Mouse (Mus musculus) kidney, embryonic 14.5 days (tissue): ENCODE data around the gene Dtl. TPM values are rescaled to one million over a fixed set of nuclear protein-coding genes. Genes with fewer than 3 reads are reported as not detected.
A peak's percentile ranks its signal among the peaks of the same experiment; 100 is the strongest.

Experiments
- ATAC-seq: fragments of 200-750 bp; cut with Nextera tagmentation; 2 replicates; pipeline ENCODE4 v1.8.0; 2017; ENCODE audit warnings: moderate number of reproducible peaks, mild to moderate bottlenecking, moderate TSS enrichment, moderate library complexity; ENCODE audit not compliant: low FRiP score, low TSS enrichment
- H3K27ac ChIP-seq: fragments of 300-500 bp; sonication (generic); 2 replicates; pipeline ENCODE4 v1.5.1; 2014; ENCODE audit warnings: low read depth, mild to moderate bottlenecking, low read length, moderate library complexity, mixed read lengths
- H3K27me3 ChIP-seq: fragments of 300-500 bp; sonication (generic); 2 replicates; pipeline ENCODE4 v1.6.1; 2014; ENCODE audit warnings: mild to moderate bottlenecking, low read length; ENCODE audit not compliant: control insufficient read depth, insufficient read depth
- H3K36me3 ChIP-seq: fragments of 300-500 bp; sonication (generic); 2 replicates; pipeline ENCODE4 v1.6.1; 2014; ENCODE audit warnings: low read length, mixed read lengths; ENCODE audit not compliant: control insufficient read depth, insufficient read depth
- H3K4me1 ChIP-seq: fragments of 300-500 bp; sonication (generic); 2 replicates; pipeline ENCODE4 v1.6.1; 2014; ENCODE audit warnings: low read length, mixed read lengths; ENCODE audit not compliant: control insufficient read depth, insufficient read depth
- H3K4me2 ChIP-seq: fragments of 300-500 bp; sonication (generic); replicated peaks from 2 replicates; pipeline ENCODE4 v1.6.1; 2014; ENCODE audit warnings: low read depth, mild to moderate bottlenecking, low read length
- H3K4me3 ChIP-seq: fragments of 300-500 bp; sonication (generic); 2 replicates; pipeline ENCODE4 v1.5.1; 2014; ENCODE audit warnings: mild to moderate bottlenecking, low read length
- H3K9ac ChIP-seq: fragments of 300-500 bp; sonication (generic); 2 replicates; pipeline ENCODE4 v1.6.1; 2014; ENCODE audit warnings: low read depth, mild to moderate bottlenecking, low read length, moderate library complexity
- H3K9me3 ChIP-seq: fragments of 300-500 bp; sonication (generic); 2 replicates; pipeline ENCODE4 v1.6.1; 2016; ENCODE audit warnings: low read length; ENCODE audit not compliant: control insufficient read depth
- WGBS: fragments of 180-500 bp; shearing (Covaris S2); extraction: QIAGEN DNeasy Blood & Tissue Kit; methylation state at CpG from one replicate; pipeline ENCODE4 v1.1.7; 2014; 5-methylcytosine and 5-hydroxymethylcytosine counted together
- polyA plus RNA-seq: library from polyadenylated mRNA; unstranded; fragments of >200 nt; fragmentation: Nextera tagmentation; extraction: Ambion mirVana; gene quantifications from 2 replicates; pipeline ENCODE4 v1.2.1, GENCODE M21; 2014

The Dtl gene
- 45.8 and 81.3 TPM in 2 replicates for polyA plus RNA-seq

GRCm38 (mm10) chr1:191575458-191576247, at the start of gene Dtl, which contains the start of gene Ints7:
Dtl (minus strand) TSS chr1:191575544.
Ints7 (plus strand) TSS chr1:191575636.
- H3K4me2 ChIP-seq = peak within 1 kb of the TSS; percentile 74
- peak; percentile 99 for ATAC-seq
- H3K4me3 ChIP-seq = peak within 1 kb of the TSS; percentile 94
- peaks cover 7% of the 10 kb centered on the region; the same call in 1 of the 2 replicates for H3K36me3 ChIP-seq
- H3K4me1 ChIP-seq = peaks cover 20% of the 10 kb centered on the region
- H3K27me3 ChIP-seq = no peaks in the 10 kb centered on the region
- peaks cover 5% of the 10 kb centered on the region; the same call in 1 of the 2 replicates for H3K9me3 ChIP-seq
- under 1% methylated on average over 70 of the region's 70 CpGs for WGBS
- peak within 1 kb of the TSS; percentile 95 for H3K9ac ChIP-seq
- H3K27ac ChIP-seq = peak within 1 kb of the TSS; percentile 97

GRCm38 (mm10) chr1:191625026-191625425, 49.7 kb upstream of the Dtl start:
- Histone ChIP-seq H3K4me3 (no peak overlapping the region), H3K4me2 (no peak overlapping the region), H3K27me3 (no peaks in the 10 kb centered on the region), H3K9ac (no peak overlapping the region), H3K27ac (no peak overlapping the region), H3K36me3 (peaks cover 26% of the 10 kb centered on the region), H3K4me1 (no peaks in the 10 kb centered on the region; the same call in 1 of the 2 replicates), H3K9me3 (no peaks in the 10 kb centered on the region)
- no peak for ATAC-seq
- WGBS = 48% methylated on average over 6 of the region's 6 CpGs

GRCm38 (mm10) chr1:191624492-191624891, 49.1 kb upstream of the Dtl start:
- Histone ChIP-seq H3K9ac (no peak overlapping the region), H3K9me3 (no peaks in the 10 kb centered on the region), H3K27me3 (no peaks in the 10 kb centered on the region), H3K36me3 (peaks cover 32% of the 10 kb centered on the region), H3K4me1 (no peaks in the 10 kb centered on the region; the same call in 1 of the 2 replicates), H3K4me3 (no peak overlapping the region), H3K27ac (no peak overlapping the region), H3K4me2 (no peak overlapping the region)
- 53% methylated on average over 6 of the region's 6 CpGs for WGBS
- ATAC-seq = peak; percentile 18; the same call in 1 of the 2 replicates

GRCm38 (mm10) chr1:191622801-191623200, 47.5 kb upstream of the Dtl start:
- peaks cover 47% of the 10 kb centered on the region for H3K36me3 ChIP-seq
- no peak overlapping the region for H3K4me2 ChIP-seq
- H3K9ac ChIP-seq = no peak overlapping the region
- H3K4me3 ChIP-seq = no peak overlapping the region
- ATAC-seq = no peak
- no peaks in the 10 kb centered on the region; the same call in 1 of the 2 replicates for H3K4me1 ChIP-seq
- H3K27ac ChIP-seq = no peak overlapping the region
- 93% methylated on average over 8 of the region's 8 CpGs for WGBS
- no peaks in the 10 kb centered on the region for H3K27me3 ChIP-seq
- no peaks in the 10 kb centered on the region for H3K9me3 ChIP-seq

GRCm38 (mm10) chr1:191621096-191621495, 45.8 kb upstream of the Dtl start:
- H3K36me3 ChIP-seq = peaks cover 63% of the 10 kb centered on the region
- H3K4me1 ChIP-seq = no peaks in the 10 kb centered on the region; the same call in 1 of the 2 replicates
- H3K27me3 ChIP-seq = no peaks in the 10 kb centered on the region
- no peak overlapping the region for H3K9ac ChIP-seq
- H3K4me2 ChIP-seq = no peak overlapping the region
- H3K4me3 ChIP-seq = no peak overlapping the region
- no peaks in the 10 kb centered on the region for H3K9me3 ChIP-seq
- WGBS = 97% methylated on average over 8 of the region's 8 CpGs
- no peak overlapping the region for H3K27ac ChIP-seq
- no peak for ATAC-seq

GRCm38 (mm10) chr1:191618067-191618766, 42.9 kb upstream of the Dtl start:
- no peak overlapping the region for H3K4me3 ChIP-seq
- no peaks in the 10 kb centered on the region for H3K27me3 ChIP-seq
- peaks cover 91% of the 10 kb centered on the region for H3K36me3 ChIP-seq
- no peaks in the 10 kb centered on the region for H3K4me1 ChIP-seq
- no peak for ATAC-seq
- no peak overlapping the region for H3K4me2 ChIP-seq
- no peak overlapping the region for H3K27ac ChIP-seq
- H3K9ac ChIP-seq = no peak overlapping the region
- H3K9me3 ChIP-seq = no peaks in the 10 kb centered on the region
- WGBS = 92% methylated on average over 12 of the region's 12 CpGs

GRCm38 (mm10) chr1:191617589-191617988, 42.2 kb upstream of the Dtl start:
- Histone ChIP-seq H3K4me1 (no peaks in the 10 kb centered on the region), H3K27me3 (no peaks in the 10 kb centered on the region), H3K9me3 (no peaks in the 10 kb centered on the region), H3K4me2 (no peak overlapping the region), H3K27ac (no peak overlapping the region), H3K4me3 (no peak overlapping the region), H3K36me3 (peaks cover 94% of the 10 kb centered on the region), H3K9ac (no peak overlapping the region)
- 93% methylated on average over 3 of the region's 3 CpGs for WGBS
- ATAC-seq = no peak

GRCm38 (mm10) chr1:191616245-191616644, 40.9 kb upstream of the Dtl start:
- H3K9me3 ChIP-seq = no peaks in the 10 kb centered on the region
- H3K9ac ChIP-seq = no peak overlapping the region
- no peaks in the 10 kb centered on the region for H3K27me3 ChIP-seq
- H3K27ac ChIP-seq = no peak overlapping the region
- no peak overlapping the region for H3K4me3 ChIP-seq
- no peak overlapping the region for H3K4me2 ChIP-seq
- no peaks in the 10 kb centered on the region for H3K4me1 ChIP-seq
- H3K36me3 ChIP-seq = peaks cover 96% of the 10 kb centered on the region
- ATAC-seq = no peak
- 96% methylated on average over 8 of the region's 8 CpGs for WGBS

- ATAC-seq = no peak
- 90% methylated on average over 16 of the region's 16 CpGs for WGBS
- Histone ChIP-seq H3K4me1 (no peaks in the 10 kb centered on the region), H3K27ac (no peak overlapping the region), H3K4me2 (no peak overlapping the region), H3K9ac (no peak overlapping the region), H3K4me3 (no peak overlapping the region), H3K36me3 (peaks cover 97% of the 10 kb centered on the region), H3K27me3 (no peaks in the 10 kb centered on the region), H3K9me3 (no peaks in the 10 kb centered on the region)
Observed at GRCm38 (mm10) chr1:191612877-191613276, 37.5 kb upstream of the Dtl start.
